Mouse (Mus musculus): ENCODE results near the gene Rcor1.
A peak's percentile ranks its signal among the peaks of the same experiment; 100 is the strongest.

Rcor1 gene

DNA sequence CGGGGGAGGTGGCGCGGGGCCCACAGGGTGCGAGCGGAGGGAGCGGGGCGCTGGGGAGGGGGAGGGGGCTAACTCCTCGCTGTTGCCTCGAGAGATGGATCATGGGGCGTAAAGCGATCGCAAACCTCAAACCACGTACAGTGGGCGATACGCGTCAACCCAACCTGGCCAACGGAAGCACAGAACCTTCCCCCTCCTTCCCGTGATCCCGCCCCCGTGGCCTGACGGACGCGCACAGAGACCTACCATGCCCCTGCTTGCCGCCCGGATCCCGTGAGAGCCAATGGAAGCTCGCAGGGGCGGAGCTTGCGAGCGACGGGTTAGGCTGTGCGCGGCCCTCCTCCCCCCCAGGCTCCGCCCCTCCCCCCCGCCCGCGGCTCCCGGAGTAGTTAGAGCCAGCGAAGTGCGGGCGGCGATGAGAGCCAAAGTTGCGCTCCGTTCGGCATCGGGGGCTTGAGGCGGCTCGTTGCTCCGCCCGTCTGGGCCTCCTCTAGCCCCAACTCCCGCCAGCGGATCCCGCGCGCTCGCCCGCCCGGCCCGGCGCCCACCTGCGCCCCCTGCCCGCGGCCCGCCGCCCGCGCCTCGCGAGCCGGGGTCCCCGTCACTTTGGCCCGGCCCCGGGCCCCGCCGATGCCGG, at the start of gene Rcor1:
TSS of gene Rcor1 (plus strand) at position 376 of the 637 bp plus-strand sequence.
- peak; percentile 98 to 99 for DNase-seq (ENCODE audit: low spot score in 2 of 2)

DNA sequence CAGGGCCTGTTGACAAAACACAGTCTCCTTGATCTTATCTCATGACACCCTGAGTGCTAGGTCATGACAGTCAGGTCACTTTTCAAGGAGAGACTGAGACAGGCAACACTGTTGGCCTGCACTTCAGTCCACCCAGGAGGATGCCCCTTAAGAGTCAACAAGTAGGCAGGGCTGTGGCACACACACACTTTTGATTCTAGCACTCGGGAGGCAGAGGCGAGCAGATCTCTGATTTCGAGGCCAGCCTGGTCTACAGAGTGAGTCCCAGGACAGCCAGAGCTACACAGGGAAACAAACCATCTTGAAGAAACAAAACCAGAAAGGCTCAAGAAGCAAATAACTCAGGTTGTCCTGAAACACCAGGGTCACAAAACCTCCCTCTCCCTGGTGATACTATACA, 49.7 kb upstream of the Rcor1 start:
- no peak for DNase-seq (ENCODE audit: low spot score in 2 of 2)

GRCm38 (mm10) chr12:110990500-110990899, 48.7 kb upstream of the Rcor1 start:
- no peak for DNase-seq (ENCODE audit: low spot score in 2 of 2)

GRCm38 (mm10) chr12:110991361-110992127, 47.6 kb upstream of the Rcor1 start:
- peak in 1 of 2 experiments; percentile 57 for DNase-seq (ENCODE audit: low spot score in 2 of 2)

- DNase-seq (ENCODE audit: low spot score in 2 of 2): peak; percentile 49 to 90
Observed at GRCm38 (mm10) chr12:110992128-110992553, 47.0 kb upstream of the Rcor1 start.

- DNase-seq (ENCODE audit: low spot score in 2 of 2): no peak
Observed at GRCm38 (mm10) chr12:110992771-110993170, 46.4 kb upstream of the Rcor1 start.

- no peak for DNase-seq (ENCODE audit: low spot score in 2 of 2)
Observed at GRCm38 (mm10) chr12:110993226-110993625, 45.9 kb upstream of the Rcor1 start.

GRCm38 (mm10) chr12:110994666-110995065, 44.5 kb upstream of the Rcor1 start:
- DNase-seq (ENCODE audit: low spot score in 2 of 2): no peak

GRCm38 (mm10) chr12:110998092-110998491, 41.1 kb upstream of the Rcor1 start:
- no peak for DNase-seq (ENCODE audit: low spot score in 2 of 2)

- no peak for DNase-seq (ENCODE audit: low spot score in 2 of 2)
Observed at GRCm38 (mm10) chr12:110999820-111000219, 39.3 kb upstream of the Rcor1 start.

GRCm38 (mm10) chr12:111000956-111001355, 38.2 kb upstream of the Rcor1 start:
- no peak for DNase-seq (ENCODE audit: low spot score in 2 of 2)

DNA sequence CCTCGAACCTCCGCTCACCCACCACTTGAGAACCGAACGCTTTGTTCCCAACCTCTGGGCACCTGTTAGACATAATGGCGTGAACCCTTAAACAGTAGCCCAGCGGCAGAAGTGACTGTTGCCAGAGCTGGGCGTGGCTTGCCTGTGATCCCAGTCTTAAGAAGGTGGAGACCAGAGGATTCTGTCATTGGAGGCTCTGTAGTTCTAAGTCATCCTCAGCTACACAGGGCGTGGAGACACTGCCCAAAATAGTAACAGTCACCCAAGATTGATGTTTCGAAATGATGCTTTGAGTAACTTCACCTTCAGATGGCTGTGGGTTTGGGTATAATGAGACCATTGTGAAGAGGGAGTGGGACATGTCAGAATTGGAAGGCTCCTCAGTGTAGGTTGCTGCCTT, 35.0 kb upstream of the Rcor1 start:
- no peak for DNase-seq (ENCODE audit: low spot score in 2 of 2)

GRCm38 (mm10) chr12:111005803-111006202, 33.3 kb upstream of the Rcor1 start:
- DNase-seq (ENCODE audit: low spot score in 2 of 2): no peak

- DNase-seq (ENCODE audit: low spot score in 2 of 2): no peak
Observed at GRCm38 (mm10) chr12:111006339-111006738, 32.8 kb upstream of the Rcor1 start.

- no peak for DNase-seq (ENCODE audit: low spot score in 2 of 2)
Observed at GRCm38 (mm10) chr12:111007134-111008103, 31.7 kb upstream of the Rcor1 start.

DNA sequence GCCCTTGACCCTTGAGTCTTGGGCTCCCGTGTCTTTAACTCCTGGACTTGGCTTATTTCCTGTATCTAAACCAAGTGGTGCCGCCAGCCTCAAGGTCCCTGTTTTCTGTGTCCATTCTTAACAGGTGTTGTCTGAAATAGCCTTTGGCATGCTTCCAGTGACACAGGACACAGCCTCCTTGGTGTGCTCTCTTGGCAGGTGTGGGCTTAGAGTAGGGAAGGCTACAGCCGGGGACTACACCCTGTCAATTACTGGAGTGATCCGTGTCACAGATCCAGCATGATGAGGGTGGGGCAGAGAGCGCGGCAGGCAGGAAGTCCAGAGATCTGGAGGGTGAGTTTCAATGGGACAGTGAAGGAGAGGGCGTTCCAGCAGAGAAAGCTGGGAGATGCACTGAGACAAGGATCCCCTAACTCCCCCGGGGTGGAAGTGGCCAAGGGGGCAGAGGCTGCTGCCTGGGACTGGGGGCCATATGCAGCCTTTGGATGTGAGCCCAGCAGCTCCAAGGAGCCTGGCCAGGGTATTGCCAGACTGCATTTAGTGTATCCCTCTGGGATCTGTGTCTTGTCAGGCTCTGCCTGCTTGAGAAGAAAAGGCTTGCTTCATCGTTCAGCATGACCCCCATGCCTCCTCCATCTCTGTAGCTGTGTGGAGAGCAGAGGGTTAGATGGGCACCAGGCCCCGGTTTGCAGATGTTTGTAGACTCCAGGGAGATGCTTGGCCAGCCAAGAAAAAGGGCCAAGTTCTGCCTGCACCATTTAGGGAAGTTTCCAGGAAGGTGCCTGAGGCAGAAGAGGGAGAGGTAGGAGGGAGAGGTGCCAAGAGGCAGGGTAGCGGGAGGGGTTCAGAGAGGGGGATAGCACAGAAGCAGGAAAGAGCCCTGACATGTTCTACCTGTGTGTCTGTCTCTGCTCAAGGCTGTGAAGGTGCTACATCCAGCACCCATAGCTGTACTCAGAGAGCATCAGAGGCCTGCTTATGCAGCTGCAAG, 30.4 kb upstream of the Rcor1 start:
- no peak for DNase-seq (ENCODE audit: low spot score in 2 of 2)

DNA sequence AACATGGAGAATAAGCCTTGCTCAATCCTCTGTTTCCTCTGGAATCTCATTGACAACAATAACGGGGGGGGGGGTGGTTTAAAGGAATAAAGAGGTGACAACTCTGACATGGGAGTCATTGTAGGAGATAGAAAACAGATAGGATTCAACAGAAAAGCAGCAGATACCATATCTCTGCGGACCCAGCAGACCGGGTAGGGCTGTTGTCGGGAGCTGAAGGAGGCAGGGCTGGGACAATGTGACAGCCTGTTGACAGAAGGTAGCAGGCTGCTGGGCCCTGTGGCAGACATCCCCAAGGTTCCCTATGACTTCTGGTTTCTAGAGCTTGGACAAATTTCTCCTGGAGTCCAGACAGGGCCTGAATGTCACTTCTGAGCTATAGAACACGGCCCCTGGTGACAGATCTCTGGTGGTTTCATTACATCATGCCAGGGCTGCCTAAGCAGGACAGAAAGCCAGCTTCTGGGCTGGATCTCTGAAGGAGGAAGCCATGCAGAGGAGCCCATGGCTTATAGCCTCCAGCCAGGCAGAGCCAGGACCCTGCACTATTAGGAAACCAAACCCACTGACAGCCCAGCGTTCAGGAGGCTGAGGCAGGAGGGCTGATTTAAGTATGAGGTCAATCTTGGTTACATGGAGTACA, 29.4 kb upstream of the Rcor1 start:
- DNase-seq (ENCODE audit: low spot score in 2 of 2): no peak

GRCm38 (mm10) chr12:111016807-111017206, 22.3 kb upstream of the Rcor1 start:
- DNase-seq (ENCODE audit: low spot score in 2 of 2): no peak

GRCm38 (mm10) chr12:111018068-111018467, 21.1 kb upstream of the Rcor1 start:
- DNase-seq (ENCODE audit: low spot score in 2 of 2): no peak

GRCm38 (mm10) chr12:111019086-111019485, 20.1 kb upstream of the Rcor1 start:
- DNase-seq (ENCODE audit: low spot score in 2 of 2): no peak

Measured in left cerebral cortex, adult 9 months (tissue).